Mouse (Mus musculus): ENCODE measurements around the gene Pcbp3. TPM values are rescaled to one million over a fixed set of nuclear protein-coding genes. Genes with fewer than 3 reads are reported as not detected.

Gene Pcbp3
- polyA plus RNA-seq, 1 experiment: 4.5 TPM

- no peak overlapping the region for H3K4me3 ChIP-seq (ENCODE audit: low read depth, low read length)
- WGBS: 54% methylated on average over 1 of the region's 1 CpGs
- H3K27me3 ChIP-seq (ENCODE audit: control insufficient read depth, insufficient read depth, low read length): no peaks in the 10 kb centered on the region
- H3K4me1 ChIP-seq (ENCODE audit: control insufficient read depth, insufficient read depth, insufficient read length, low read length): no peaks in the 10 kb centered on the region
- no peaks in the 10 kb centered on the region for H3K36me3 ChIP-seq (ENCODE audit: control insufficient read depth, insufficient read depth, low read length)
- no peak overlapping the region for H3K27ac ChIP-seq (ENCODE audit: insufficient read depth, low read depth, low read length)
- TF ChIP-seq CTCF (IDR thresholded peaks at IDR 0.05; ENCODE audit: extremely low read depth, insufficient read length, insufficient replicate concordance, low read depth, low read length) (no peak), POLR2A (IDR thresholded peaks at IDR 0.05; ENCODE audit: low read depth, low read length) (no peak)
Measured at GRCm38 (mm10) chr10:76832841-76833240, 128.8 kb downstream of the Pcbp3 start.

GRCm38 (mm10) chr10:76831915-76832314, 129.8 kb downstream of the Pcbp3 start:
- 80% methylated on average over 2 of the region's 2 CpGs for WGBS

GRCm38 (mm10) chr10:76831151-76831550, 130.5 kb downstream of the Pcbp3 start:
- H3K4me1 ChIP-seq (ENCODE audit: control insufficient read depth, insufficient read depth, insufficient read length, low read length): no peaks in the 10 kb centered on the region
- H3K36me3 ChIP-seq (ENCODE audit: control insufficient read depth, insufficient read depth, low read length): no peaks in the 10 kb centered on the region
- no peaks in the 10 kb centered on the region for H3K27me3 ChIP-seq (ENCODE audit: control insufficient read depth, insufficient read depth, low read length)
- H3K4me3 ChIP-seq (ENCODE audit: low read depth, low read length): no peak overlapping the region
- no peak overlapping the region for H3K27ac ChIP-seq (ENCODE audit: insufficient read depth, low read depth, low read length)
- TF ChIP-seq CTCF (IDR thresholded peaks at IDR 0.05; ENCODE audit: extremely low read depth, insufficient read length, insufficient replicate concordance, low read depth, low read length) (no peak), POLR2A (IDR thresholded peaks at IDR 0.05; ENCODE audit: low read depth, low read length) (no peak)
- WGBS: 66% methylated on average over 1 of the region's 1 CpGs

More at GRCm38 (mm10) chr10:76831915-76832314, 129.8 kb downstream of the Pcbp3 start:
- Histone ChIP-seq H3K4me3 (ENCODE audit: low read depth, low read length) (no peak overlapping the region), H3K27ac (ENCODE audit: insufficient read depth, low read depth, low read length) (no peak overlapping the region), H3K27me3 (ENCODE audit: control insufficient read depth, insufficient read depth, low read length) (no peaks in the 10 kb centered on the region), H3K36me3 (ENCODE audit: control insufficient read depth, insufficient read depth, low read length) (no peaks in the 10 kb centered on the region), H3K4me1 (ENCODE audit: control insufficient read depth, insufficient read depth, insufficient read length, low read length) (no peaks in the 10 kb centered on the region)
- no peak for TF ChIP-seq CTCF (IDR thresholded peaks at IDR 0.05; ENCODE audit: extremely low read depth, insufficient read length, insufficient replicate concordance, low read depth, low read length)
- TF ChIP-seq POLR2A (IDR thresholded peaks at IDR 0.05; ENCODE audit: low read depth, low read length): no peak

- no peak overlapping the region for H3K27ac ChIP-seq (ENCODE audit: insufficient read depth, low read depth, low read length)
- TF ChIP-seq CTCF (IDR thresholded peaks at IDR 0.05; ENCODE audit: extremely low read depth, insufficient read length, insufficient replicate concordance, low read depth, low read length): no peak
- H3K27me3 ChIP-seq (ENCODE audit: control insufficient read depth, insufficient read depth, low read length): no peaks in the 10 kb centered on the region
- no peaks in the 10 kb centered on the region for H3K4me1 ChIP-seq (ENCODE audit: control insufficient read depth, insufficient read depth, insufficient read length, low read length)
- no peak overlapping the region for H3K4me3 ChIP-seq (ENCODE audit: low read depth, low read length)
- 94% methylated on average over 4 of the region's 4 CpGs for WGBS
- H3K36me3 ChIP-seq (ENCODE audit: control insufficient read depth, insufficient read depth, low read length): no peaks in the 10 kb centered on the region
Measured at GRCm38 (mm10) chr10:76828936-76829335, 132.8 kb downstream of the Pcbp3 start.

GRCm38 (mm10) chr10:76822698-76823097, 139.0 kb downstream of the Pcbp3 start:
- Histone ChIP-seq H3K27me3 (ENCODE audit: control insufficient read depth, insufficient read depth, low read length) (no peaks in the 10 kb centered on the region), H3K36me3 (ENCODE audit: control insufficient read depth, insufficient read depth, low read length) (no peaks in the 10 kb centered on the region), H3K4me1 (ENCODE audit: control insufficient read depth, insufficient read depth, insufficient read length, low read length) (no peaks in the 10 kb centered on the region), H3K27ac (ENCODE audit: insufficient read depth, low read depth, low read length) (no peak overlapping the region), H3K4me3 (ENCODE audit: low read depth, low read length) (no peak overlapping the region)
- WGBS: 85% methylated on average over 8 of the region's 8 CpGs
- TF ChIP-seq CTCF (IDR thresholded peaks at IDR 0.05; ENCODE audit: extremely low read depth, insufficient read length, insufficient replicate concordance, low read depth, low read length): no peak
- TF ChIP-seq POLR2A (IDR thresholded peaks at IDR 0.05; ENCODE audit: low read depth, low read length): no peak

- no peak overlapping the region for H3K4me3 ChIP-seq (ENCODE audit: low read depth, low read length)
- 58% methylated on average over 2 of the region's 2 CpGs for WGBS
- TF ChIP-seq POLR2A (IDR thresholded peaks at IDR 0.05; ENCODE audit: low read depth, low read length) (no peak), CTCF (IDR thresholded peaks at IDR 0.05; ENCODE audit: extremely low read depth, insufficient read length, insufficient replicate concordance, low read depth, low read length) (no peak)
Measured at GRCm38 (mm10) chr10:76819321-76819720, 142.4 kb downstream of the Pcbp3 start.

GRCm38 (mm10) chr10:76818337-76818736, 143.3 kb downstream of the Pcbp3 start:
- Histone ChIP-seq H3K27me3 (ENCODE audit: control insufficient read depth, insufficient read depth, low read length) (no peaks in the 10 kb centered on the region), H3K27ac (ENCODE audit: insufficient read depth, low read depth, low read length) (no peak overlapping the region), H3K4me1 (ENCODE audit: control insufficient read depth, insufficient read depth, insufficient read length, low read length) (no peaks in the 10 kb centered on the region), H3K36me3 (ENCODE audit: control insufficient read depth, insufficient read depth, low read length) (no peaks in the 10 kb centered on the region), H3K4me3 (ENCODE audit: low read depth, low read length) (no peak overlapping the region)
- 92% methylated on average over 2 of the region's 2 CpGs for WGBS
- TF ChIP-seq POLR2A (IDR thresholded peaks at IDR 0.05; ENCODE audit: low read depth, low read length) (no peak), CTCF (IDR thresholded peaks at IDR 0.05; ENCODE audit: extremely low read depth, insufficient read length, insufficient replicate concordance, low read depth, low read length) (no peak)

More at GRCm38 (mm10) chr10:76819321-76819720, 142.4 kb downstream of the Pcbp3 start:
- Histone ChIP-seq H3K4me1 (ENCODE audit: control insufficient read depth, insufficient read depth, insufficient read length, low read length) (no peaks in the 10 kb centered on the region), H3K36me3 (ENCODE audit: control insufficient read depth, insufficient read depth, low read length) (no peaks in the 10 kb centered on the region), H3K27me3 (ENCODE audit: control insufficient read depth, insufficient read depth, low read length) (no peaks in the 10 kb centered on the region), H3K27ac (ENCODE audit: insufficient read depth, low read depth, low read length) (no peak overlapping the region)

GRCm38 (mm10) chr10:76816930-76817329, 144.8 kb downstream of the Pcbp3 start:
- Histone ChIP-seq H3K4me1 (ENCODE audit: control insufficient read depth, insufficient read depth, insufficient read length, low read length) (no peaks in the 10 kb centered on the region), H3K4me3 (ENCODE audit: low read depth, low read length) (no peak overlapping the region), H3K36me3 (ENCODE audit: control insufficient read depth, insufficient read depth, low read length) (no peaks in the 10 kb centered on the region), H3K27ac (ENCODE audit: insufficient read depth, low read depth, low read length) (no peak overlapping the region), H3K27me3 (ENCODE audit: control insufficient read depth, insufficient read depth, low read length) (no peaks in the 10 kb centered on the region)
- TF ChIP-seq POLR2A (IDR thresholded peaks at IDR 0.05; ENCODE audit: low read depth, low read length) (no peak), CTCF (IDR thresholded peaks at IDR 0.05; ENCODE audit: extremely low read depth, insufficient read length, insufficient replicate concordance, low read depth, low read length) (no peak)
- WGBS: 83% methylated on average over 1 of the region's 1 CpGs
